Mouse (Mus musculus) ES-Bruce4 (cell line): Measurements from ENCODE around the gene Adap1.

ENCODE experiments used
- CTCF ChIP-seq: IDR thresholded peaks from one replicate; pipeline ENCODE4 v1.8.1; 2011; ENCODE audit warnings: low read depth, low read length
- POLR2A ChIP-seq: IDR thresholded peaks from one replicate; pipeline ENCODE4 v1.8.1; 2011; ENCODE audit warnings: low read length; ENCODE audit not compliant: insufficient read depth

GRCm38 (mm10) chr5:139351134-139351533, 25.7 kb upstream of the Adap1 start, which contains the start of gene Cox19:
- TF ChIP-seq CTCF = no peak
- no peak for TF ChIP-seq POLR2A
